Mouse (Mus musculus) spleen, postnatal 4 days (tissue): ENCODE results near the gene Klk8.

ENCODE experiments used
- DNase-seq, 2 experiments: peaks; one replicate each; pipeline ENCODE4 v3.0.0; 2022; ENCODE audit warnings: low spot score in 2 of 2

Gene Klk8

DNA sequence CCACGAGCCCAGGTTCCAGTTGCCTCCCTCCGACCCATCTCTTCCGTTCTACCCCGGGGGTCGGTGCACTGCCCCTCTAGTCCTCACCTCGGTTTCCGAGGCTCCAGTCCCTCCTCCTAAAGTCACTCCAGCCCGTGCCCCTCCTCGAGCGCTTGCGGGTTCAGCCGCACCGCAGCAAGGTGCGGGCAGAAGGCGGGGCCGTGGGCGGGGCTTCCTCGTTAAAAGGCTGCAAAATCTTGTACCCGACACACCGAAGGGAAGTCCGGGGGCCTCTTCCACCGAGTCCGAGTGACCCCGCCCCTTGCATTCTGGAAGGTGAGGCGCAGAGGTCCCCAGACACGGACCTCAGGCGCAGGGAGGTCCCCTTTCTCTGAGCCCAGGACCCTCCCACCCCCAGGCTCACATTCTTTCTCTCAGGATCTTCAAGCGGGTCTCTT is at the start of gene Klk8:
Gene Klk8 (plus strand): TSS at position 245 of the 437 bp plus-strand sequence.
- DNase-seq, result peak in 1 of 2 experiments; percentile 22

DNA sequence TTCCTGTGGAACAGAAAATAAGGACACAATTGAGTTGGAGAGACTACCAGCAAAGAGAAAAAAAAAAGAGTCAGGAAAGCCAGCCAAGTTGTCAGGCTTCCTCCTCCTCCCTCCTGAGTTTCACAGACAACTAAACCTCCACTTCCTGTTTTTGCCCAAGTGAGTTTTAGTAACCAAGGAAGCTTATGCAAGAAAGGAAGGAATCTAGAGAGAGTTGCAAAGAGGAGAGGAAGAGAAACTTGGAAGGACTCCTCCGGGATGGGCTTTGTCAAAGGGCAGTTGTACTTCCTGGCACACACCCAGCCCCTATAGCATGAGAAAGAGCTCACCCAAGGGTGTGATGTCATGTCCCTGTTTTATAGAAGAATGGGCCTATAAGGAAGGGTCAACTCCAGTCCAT is 49.6 kb upstream of the Klk8 start:
- DNase-seq, result no peak

DNA sequence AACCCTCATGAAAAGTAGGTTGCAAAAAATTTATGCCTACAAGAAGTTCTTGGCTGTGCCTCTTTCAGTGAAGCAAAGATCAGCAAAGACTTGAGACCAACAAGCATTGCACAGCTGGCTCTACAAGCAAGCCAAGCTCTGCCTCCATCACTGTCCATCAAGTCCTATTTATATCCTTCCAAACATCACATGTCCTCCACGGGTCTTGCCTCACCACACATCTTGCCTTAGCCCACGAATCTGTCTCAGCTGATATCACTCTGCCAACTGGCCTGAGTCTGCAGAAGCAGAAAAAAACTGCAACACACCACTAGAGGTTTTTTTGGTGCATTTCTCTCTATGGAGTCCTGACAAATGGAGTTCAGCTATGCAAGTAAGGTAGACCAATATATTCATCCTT is 44.6 kb upstream of the Klk8 start:
- no peak for DNase-seq

DNA sequence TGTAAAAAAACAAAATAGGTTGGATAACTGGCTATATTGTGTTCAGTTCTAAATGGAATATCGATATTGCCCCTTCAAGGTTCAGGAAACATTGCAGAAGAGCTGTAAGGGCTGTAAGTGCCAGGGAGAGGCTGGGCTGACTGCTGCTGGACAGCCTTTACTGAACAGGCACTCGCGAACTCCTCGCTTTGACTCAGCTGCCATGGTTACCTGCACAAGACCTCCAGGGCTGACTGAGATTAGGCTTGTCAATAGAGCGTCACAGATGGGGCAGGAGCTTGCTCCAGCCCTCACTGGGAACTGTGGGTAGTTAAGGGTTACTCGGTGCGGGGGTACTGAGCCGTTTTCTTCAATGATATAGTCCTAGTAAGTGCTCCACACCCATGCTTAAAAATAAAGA is 30.9 kb upstream of the Klk8 start:
- DNase-seq, result peak in 1 of 2 experiments; percentile 47

DNA sequence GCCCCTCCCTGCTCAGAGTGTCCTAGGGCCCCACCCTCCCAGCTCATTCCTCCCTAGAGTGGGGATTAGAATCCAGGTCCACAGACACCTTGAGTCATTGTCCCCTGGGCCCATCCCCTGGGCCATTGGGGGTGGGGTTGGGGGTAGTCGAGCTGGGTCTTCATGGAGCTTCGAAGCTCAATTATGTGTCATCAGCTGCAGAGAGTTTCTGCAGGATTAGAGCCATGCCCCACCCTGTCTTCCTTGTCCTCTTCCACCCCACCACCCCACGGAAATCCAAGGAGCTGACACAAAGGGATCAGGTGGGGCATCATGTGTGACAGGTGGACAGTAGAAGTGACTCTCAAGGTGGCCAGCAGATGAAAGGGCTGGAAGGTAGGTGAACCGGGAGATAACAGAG is 28.8 kb upstream of the Klk8 start, which contains the start of gene Klk12:
Gene Klk12 (plus strand): TSS at position 301 of the 400 bp plus-strand sequence.
- peak in 1 of 2 experiments; percentile 49 for DNase-seq

DNA sequence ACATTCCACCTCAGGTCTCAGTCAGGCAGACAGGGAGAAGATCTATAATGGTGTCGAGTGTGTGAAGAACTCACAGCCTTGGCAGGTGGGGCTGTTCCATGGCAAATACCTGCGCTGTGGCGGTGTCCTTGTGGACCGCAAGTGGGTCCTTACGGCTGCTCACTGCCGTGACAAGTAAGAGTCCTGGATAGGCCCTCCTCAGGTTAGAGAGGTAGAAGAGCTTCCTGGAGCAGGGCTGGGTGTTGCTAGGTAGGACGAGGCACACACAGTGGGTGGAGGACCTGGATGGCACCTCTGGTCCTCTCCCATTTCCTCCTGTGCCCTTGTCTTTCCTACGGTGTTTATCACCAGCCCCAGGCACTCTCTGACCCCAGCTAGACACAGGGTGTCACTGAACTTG is 27.7 kb upstream of the Klk8 start:
- peak; percentile 5 to 40 for DNase-seq

DNA sequence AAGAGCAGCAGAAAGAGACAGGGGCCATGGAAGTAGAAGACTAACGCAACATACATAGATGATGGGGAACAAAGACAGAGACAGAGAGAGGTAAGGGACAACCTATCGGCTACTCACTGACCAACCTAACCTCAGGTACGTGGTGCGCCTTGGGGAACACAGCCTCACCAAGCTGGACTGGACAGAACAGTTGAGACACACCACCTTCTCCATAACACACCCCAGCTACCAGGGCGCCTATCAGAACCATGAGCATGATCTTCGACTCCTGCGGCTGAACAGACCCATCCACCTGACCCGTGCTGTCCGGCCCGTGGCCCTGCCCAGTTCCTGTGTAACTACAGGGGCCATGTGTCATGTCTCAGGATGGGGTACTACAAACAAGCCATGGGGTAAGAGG is 26.7 kb upstream of the Klk8 start:
- peak; percentile 8 to 56 for DNase-seq

- DNase-seq, result peak; percentile 0 to 43
Measured at GRCm38 (mm10) chr7:43771916-43772315, 25.5 kb upstream of the Klk8 start.

DNA sequence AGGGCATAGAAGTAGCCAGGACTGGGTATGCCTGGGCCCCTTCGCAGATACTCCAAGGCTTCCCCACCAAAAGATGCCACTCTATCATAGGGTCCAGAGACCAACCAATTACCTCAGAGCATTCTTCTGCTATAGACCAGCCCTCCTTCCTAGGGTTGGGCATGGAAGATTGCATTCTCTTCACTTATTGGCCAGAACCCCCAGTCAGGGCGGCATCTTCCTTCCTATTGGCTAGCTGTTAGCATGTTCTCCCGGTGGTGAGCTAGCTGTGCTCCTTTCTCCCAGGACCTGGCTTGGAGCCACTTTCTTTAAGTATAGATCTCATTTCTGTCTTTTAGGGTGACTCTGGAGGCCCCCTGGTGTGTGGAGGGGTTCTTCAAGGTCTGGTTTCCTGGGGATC is 24.5 kb upstream of the Klk8 start:
- peak; percentile 7 to 34 for DNase-seq

DNA sequence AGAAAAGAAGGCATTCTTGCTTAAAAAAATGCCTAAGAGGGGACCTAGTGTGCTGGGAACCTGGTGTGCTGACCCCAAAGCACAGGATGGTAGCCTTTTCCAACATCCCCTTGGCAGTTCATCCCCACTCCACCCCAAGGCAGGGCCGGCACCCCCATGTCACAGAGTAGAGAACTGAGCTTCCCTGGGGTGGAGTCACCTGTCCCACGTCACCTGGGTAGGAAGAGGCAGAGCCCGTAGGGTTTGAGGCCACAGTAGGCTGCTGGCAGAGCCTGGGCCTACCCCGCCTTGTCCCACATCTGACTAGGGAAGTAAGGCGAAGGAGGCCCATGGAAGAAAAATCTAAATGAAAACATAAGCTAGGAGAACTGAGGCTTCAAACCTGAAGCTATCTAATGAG is 23.0 kb upstream of the Klk8 start, which contains the start of gene Klk11:
Gene Klk11 (plus strand): TSS at position 241 of the 400 bp plus-strand sequence.
- DNase-seq, result peak; percentile 8 to 50

DNA sequence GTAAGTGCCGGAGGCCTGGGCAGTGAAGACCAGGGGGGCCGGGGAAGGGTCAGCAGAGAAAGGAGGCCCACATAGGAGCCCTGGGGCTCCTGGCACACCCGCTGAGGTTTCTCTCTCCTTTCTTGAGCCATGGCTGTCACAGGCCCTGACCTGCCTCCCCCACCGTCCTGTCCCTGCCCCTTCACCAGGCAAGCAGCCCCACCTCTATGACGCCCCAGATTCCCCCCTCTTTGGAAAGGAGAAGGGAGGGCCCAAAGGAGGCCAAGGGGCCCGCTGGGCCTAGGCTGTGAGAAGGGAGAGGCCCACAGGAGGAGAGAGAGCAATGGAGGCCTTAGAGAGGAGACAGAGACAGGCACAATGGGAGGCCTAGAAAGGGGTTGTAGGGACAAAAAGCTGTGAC is 22.6 kb upstream of the Klk8 start:
- peak; percentile 8 to 56 for DNase-seq

- DNase-seq, result peak; percentile 11 to 56
Measured at GRCm38 (mm10) chr7:43775311-43776057, 21.9 kb upstream of the Klk8 start.

DNA sequence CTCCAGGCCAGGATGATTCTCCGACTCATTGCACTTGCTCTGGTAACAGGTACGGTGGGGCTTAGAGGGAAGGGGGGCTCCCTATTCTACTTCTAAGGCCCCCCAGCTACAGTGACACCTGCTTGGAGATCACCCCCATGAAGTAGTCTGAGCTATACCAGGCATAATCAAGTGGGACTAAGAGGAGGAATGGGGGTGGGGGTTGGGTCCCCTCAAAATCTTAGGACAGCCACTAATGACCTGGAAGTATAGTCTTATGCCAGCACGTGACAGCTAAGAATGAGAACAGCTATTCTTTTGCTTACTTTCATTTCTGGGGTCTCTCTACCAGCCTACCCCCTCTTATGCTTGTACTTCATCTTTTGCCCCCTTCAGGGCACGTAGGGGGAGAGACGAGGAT is 20.9 kb upstream of the Klk8 start:
- DNase-seq, result peak in 1 of 2 experiments; percentile 51

GRCm38 (mm10) chr7:43777423-43777822 is 20.0 kb upstream of the Klk8 start:
- peak in 1 of 2 experiments; percentile 47 for DNase-seq

DNA sequence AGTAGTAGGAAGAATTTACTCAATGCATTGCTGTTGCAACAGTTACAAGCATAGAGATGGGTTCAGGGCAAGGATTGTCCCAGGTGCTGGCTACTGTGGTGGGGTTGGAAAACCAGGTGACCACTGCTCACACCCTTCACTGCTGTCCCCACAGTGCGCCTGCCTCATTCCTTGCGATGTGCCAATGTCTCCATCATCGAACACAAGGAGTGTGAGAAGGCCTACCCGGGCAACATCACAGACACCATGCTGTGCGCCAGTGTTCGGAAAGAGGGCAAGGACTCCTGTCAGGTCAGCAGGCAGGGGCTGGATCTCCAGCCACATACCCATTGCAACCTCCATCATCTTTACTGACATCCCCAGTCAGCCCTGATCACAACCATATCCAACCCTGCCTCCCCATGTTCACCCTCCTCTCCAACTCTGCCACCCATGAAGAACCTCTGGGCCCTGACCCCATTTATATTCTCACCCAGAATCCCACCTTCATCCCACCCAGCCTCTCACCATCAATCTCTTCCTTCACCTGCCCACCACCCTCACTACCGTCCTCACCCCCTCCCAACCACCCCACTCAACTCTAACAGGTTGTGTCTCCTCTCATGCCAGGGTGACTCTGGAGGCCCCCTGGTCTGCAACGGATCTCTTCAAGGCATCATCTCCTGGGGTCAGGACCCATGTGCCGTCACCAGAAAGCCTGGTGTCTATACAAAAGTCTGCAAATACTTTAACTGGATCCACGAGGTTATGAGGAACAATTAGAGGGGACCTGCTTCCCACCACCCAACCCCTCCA is 19.0 kb upstream of the Klk8 start:
- peak in 1 of 2 experiments; percentile 52 for DNase-seq

GRCm38 (mm10) chr7:43780241-43780640 is 17.1 kb upstream of the Klk8 start:
- no peak for DNase-seq

- no peak for DNase-seq
Measured at GRCm38 (mm10) chr7:43780746-43781145, 16.6 kb upstream of the Klk8 start, which contains the start of gene Klk10. Gene Klk10, plus strand, starts transcription at chr7:43781035.

GRCm38 (mm10) chr7:43781541-43781940 is 15.8 kb upstream of the Klk8 start:
- no peak for DNase-seq

- peak; percentile 60 to 87 for DNase-seq
Measured at GRCm38 (mm10) chr7:43782275-43783265, 14.8 kb upstream of the Klk8 start.

- no peak for DNase-seq
Measured at GRCm38 (mm10) chr7:43785286-43785685, 12.1 kb upstream of the Klk8 start.

GRCm38 (mm10) chr7:43788096-43788495 is 9.3 kb upstream of the Klk8 start:
- no peak for DNase-seq
